Mouse (Mus musculus) right cerebral cortex, adult 18-20 months (tissue): ENCODE results near the gene 4933428G20Rik.

ENCODE experiments used
- DNase-seq: peaks from one replicate; pipeline ENCODE4 v3.0.0; 2022; ENCODE audit warnings: mixed read lengths

The 4933428G20Rik gene

DNA sequence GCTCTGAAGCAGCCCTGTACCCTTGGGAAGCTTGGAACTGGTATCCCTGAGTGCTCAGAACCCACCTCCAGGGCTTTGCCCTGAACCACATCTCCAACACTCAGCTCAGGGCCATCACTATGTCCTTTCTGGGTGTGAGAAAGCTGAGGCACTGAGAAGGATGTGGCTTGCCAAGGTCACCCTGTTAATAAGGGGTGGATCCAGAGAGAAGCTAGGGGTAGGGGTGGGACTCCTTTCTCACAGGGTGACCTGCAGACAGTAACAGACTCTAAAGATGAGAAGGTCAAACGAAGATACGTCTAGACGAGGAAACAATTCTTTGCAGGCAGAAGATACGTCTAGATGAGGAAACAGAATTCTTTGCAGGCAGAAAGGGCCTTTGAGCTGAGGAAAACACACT is 2.7 kb upstream of the 4933428G20Rik start:
- DNase-seq, result no peak

DNA sequence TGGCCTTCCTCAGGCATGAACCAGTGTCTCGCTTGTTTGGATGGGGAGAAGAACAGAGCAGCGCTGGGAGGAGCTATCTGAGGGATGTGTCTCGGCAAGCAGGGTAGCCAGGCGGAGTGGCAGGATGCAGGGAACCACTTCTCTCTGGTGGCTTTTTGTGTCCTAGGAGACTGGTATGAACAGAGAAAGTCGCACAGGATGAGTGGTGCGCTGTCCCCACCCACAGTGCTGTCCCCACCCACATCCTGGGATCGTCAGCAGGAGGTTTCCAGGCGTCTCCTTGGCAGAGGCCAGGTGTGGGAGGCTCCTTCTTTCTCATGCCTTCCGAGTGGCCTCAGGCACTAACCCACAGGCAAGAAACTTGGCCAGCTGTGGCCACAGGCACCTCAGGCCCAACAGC is 2.2 kb upstream of the 4933428G20Rik start:
- peak; percentile 72 for DNase-seq

DNA sequence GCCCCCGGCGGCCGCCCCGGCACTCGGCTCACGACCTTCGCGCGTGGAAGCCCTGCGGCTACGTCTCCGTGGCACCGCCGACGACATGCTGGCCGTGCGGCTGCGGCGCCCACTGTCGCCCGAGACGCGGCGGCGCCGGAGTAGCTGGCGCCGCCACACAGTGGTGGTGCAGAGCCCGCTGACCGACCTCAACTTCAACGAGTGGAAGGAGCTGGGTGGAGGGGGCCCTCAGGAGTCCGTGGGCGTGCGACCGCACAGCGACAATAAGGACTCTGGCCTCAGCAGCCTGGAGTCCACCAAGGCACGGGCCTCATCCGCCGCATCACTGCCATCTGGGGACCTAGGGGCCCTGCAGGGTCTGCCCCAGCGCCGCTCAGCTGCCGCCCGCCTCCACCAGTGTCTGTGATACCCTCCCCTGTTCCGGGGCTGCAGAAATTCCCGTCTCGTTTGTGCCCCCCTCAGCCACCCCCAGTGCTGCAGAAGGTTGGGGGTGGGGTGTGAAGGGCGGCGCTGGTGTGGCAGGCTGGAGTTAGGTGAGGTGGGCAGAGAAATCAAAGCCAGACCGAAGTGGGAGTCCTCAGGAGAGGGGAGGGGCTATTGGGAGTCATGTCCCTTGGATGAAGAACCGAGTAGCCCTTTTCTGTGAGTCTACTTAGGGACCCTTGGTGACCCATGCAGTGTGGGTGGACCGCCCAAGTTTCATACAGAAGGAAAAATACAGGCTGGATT is 744 bp upstream of the 4933428G20Rik start:
- DNase-seq, result no peak

DNA sequence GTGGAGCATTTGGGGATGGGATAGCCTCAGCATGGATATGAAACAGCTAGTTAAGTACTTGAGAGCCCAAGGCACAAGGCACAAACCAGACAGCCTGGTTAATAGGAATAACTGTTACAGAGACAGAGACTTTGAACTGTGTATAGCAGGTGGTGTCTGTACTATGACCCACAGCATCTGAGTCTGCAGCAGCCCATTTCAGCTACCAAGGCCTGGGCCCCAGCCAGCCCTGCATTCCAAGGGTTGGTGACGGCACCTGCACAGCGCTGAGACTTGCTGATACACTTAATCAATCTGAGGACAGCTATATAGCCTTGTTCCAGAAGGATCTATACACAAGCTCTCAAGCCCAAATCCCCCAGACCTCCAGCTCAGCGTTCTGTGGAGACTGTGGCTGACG is 2.6 kb downstream of the 4933428G20Rik start:
- DNase-seq, result no peak

DNA sequence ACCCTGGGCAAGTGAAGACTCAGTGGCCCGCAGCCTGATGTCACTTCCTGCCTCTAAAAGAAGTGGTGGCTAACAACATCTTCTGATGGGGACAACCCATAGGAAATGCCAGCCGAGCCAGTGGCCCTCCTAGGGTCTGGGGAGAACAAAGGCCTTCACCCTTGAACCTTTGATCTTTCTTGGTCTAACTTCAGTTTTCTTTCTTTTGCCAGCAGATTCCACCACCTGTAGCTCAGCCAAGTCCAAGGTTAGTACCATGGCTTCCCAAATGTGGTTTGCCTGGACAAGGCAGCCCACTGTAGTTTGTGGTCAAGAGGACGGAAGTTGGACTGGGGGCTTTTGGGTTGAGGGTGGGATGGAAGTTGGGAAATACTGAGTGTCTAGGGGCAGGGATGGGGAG is 7.3 kb downstream of the 4933428G20Rik start:
- no peak for DNase-seq

DNA sequence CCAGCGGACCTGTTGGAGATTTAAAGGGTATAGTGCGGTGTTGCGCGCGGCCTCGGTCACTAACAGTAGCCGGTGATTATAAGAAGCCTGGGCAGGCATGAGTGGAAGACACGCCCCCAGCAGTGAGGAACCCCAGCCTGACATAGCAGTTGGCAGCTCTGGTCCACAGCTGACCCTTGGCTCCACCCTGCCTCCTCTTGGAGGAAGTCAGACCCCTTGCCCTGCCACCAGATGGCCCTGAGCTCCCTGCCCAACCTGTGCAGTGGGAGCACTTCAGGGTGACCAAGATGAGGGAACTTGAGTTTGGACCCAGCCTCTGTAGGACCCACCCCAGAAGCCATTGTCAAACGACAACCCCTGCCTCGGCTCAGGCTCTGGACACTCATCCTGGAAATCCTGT is 8.5 kb downstream of the 4933428G20Rik start:
- DNase-seq, result no peak

DNA sequence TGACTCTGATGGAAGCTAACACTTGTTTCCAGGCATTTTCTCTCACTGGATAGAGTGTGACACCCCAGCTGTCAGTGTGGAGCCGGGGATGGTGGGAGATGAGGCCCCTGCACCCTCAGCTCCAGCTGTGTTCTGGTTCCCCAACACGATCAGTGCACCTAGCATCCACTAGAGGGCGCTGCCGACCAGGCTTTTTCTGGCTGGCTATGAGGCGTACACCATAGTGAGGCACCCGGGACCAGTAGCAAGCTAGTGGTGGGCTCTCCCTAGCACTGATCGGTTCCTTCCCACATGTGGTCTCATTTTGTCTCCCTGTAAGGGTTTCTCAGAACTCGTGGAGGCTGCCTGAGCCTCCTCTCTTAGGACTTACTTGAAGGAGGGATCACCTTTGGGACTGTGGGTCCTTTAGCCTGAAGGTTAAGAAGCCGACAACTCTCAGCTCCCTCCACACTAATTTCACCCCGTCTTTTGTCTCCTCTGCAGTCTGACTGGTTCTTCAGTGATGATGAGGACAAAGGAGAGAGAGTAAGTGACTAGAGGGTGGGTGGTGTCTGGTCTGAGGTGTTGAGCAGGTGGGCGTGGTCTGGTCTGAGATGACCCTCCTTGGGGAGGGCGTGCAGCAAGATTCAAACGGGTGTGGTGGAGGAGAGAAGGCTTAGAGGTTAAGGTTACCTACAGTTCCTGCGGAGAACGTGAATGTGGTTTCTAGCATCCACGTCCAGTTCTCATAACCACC is 10.4 kb downstream of the 4933428G20Rik start:
- peak; percentile 70 for DNase-seq

DNA sequence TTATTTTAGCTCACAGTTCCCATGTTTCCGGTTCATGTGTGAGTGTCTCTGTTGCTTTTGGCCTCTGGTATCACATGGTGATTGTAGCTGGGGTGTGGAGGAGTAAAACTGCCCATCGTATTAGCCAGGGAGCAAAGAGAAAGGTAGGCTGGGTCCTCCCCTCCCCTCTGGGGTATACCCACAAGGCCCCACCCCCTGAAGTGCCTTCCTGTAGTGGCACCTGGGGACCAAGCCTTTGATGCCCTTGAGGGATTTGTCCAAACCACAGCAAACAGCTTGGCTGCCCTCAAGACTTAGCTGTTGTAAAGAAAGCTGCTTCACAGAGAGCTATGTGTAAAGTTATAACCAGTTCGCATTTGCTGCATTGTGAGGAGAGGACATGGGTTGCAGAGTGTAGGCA is 12.5 kb downstream of the 4933428G20Rik start:
- no peak for DNase-seq

DNA sequence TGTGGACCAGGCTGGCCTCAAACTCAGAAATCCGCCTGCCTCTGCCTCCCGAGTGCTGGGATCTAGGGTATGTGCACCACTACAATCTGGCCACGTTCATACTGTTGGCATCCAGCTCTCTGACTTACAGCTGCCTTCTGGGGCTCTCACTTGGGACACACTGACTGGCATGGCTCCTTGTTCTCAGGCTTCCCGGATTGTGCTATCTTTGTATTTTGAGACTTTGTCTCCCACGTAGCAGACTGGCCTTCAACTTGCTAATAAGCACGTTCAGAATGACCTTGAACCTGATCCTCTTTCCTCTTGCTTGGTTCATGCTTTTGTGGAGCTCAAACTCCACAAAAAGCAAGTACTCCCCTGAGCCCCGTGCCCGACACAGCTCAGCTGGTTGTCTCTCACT is 14.5 kb downstream of the 4933428G20Rik start:
- DNase-seq, result no peak

DNA sequence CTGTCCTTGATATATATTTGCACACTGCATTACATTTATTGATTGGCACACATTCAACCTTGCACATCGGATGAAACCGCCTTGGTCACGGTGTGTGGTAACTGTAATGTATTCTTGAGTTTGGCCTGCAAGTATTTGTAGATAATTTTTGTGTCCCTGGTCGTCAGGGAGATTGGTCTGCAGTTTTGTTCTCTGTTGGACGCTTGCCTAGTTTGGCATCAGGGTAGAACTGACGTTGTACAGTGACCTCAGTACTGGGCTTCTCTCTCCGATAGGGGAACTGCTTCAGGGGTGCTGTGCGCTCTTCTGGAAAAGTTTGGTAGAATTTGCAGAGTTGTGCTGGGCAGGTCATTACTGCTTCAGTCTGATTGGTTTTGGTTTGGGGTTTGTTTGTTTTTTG is 20.3 kb downstream of the 4933428G20Rik start:
- no peak for DNase-seq

DNA sequence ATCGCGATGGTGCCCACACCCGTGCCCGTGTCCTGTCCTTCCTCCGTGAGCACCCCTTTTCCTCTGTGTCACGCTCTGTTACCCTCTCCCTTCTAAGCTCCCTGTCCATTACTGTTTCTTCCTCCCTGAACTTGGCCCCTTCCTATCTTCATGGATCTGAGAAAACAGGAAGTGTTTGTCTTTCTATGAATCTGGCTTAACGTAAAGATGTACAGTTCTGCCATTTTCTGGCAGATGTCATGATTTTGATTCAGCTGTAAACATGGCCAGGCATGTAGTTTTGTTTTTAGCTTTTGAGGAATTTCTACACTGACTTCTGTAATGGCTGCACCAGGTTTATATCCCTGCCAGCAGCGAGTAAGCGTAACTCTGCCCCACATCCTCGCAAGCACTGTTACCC is 21.1 kb downstream of the 4933428G20Rik start:
- DNase-seq, result no peak

DNA sequence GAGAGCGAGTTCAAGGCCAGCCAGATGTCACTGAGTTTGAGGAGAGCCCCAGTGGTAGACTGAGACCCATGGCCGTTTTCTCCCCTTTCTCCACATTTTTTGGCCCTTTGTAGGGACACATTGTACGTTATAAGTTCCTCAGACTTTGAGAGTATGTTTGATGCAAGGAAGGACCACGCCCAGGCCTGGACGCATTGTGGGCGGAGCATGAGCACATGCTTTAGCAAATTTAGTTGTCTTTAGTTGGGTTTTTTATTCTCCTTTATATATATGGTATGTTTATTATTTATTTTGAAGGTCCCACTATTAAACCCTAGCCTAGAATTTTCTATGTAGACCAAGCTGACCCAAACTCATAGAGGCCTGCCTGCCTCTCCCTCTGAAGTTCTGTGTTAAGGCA is 21.8 kb downstream of the 4933428G20Rik start:
- DNase-seq, result no peak

DNA sequence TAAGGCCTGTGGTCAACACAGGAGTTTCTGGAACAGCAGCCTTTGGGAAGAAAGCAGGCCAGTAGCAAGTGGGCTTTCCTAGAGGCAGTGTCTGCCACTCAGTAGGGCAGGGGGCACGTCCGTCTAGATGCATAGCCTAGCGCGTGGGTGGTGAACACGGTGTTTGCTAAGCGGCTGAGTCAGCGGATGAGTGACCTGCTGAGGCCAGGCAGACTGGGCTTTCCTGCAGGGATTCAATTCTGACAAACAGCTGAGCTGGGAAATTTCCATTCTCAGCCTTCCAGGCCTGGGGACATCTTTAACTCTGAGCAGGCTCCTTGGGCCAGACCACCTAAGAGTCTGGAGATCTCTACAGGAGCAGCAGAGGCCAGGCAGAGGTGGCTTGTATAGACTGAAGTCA is 22.7 kb downstream of the 4933428G20Rik start:
- peak; percentile 51 for DNase-seq

DNA sequence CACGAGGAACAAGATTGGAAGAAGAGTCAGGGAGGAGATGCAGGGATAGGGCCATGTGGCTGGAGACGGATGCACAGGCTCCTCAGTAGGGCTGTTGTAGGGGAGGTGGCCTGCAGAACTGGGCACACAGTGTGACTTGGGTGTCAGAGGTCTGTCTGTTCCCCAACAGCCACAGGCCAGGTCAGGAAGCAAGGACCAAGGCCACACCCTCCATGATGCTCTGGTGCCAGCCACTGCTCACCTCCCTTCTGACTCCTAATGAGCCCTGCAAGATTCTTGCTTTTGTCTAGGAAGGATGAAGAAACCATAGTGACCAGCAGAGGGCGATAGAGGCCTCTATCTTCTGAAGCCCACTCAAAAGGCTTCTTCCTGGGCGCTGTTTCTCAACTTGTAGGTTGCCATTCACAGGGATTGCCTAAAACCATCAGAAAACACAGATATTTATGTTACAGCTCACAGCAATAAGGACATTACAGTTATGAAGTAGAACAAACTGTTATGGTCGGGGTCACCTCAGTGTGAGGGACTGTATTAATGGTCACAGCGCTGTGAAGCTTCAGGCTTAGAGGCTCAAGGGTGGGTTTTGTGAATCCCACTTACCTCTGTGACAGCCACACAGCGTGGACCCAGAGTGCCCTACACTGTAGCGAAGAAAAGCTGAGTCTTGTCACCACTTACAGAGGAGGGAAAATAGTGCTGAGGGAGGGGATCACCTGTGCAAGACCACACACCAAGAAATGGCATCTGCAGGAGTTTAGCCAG is 23.6 kb downstream of the 4933428G20Rik start:
- peak; percentile 69 for DNase-seq

DNA sequence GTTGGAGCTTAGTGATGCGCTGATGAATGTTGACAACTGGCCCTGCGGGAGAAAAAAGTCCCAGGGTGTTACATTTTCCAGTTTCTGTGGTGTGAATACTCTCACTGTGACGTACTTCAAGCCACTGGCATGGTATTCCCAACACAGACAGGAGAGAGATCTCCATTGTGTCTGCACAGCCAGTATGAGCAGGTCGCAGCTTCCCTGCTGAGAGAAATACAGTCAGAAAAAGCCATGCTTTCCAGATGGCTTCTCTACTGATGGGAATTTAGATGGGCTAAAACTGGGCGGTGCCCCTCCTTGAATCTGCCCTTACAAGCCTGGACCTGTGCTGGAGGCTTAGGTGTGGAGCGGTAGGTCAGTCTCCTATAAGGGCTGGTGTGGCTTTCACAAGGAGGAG is 28.9 kb downstream of the 4933428G20Rik start:
- no peak for DNase-seq

DNA sequence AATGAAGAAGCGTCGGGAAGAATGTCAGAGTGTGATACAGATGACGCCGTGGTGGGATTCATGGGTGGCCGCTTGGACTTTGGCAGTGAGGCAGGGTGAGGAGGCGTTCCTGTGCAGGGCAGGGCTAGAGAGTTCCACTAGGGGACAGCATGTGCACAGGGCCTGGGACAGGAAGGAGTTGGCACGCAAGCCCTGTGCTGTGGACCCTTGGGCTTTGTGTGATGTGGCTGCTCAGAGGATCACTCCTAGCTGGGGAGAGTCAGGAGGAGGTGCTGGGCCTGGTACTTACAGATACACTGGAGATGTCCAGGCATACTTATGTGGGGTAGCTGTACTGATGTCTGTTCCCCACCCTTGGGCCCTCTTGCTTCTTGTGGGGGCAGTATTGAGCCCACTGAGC is 30.3 kb downstream of the 4933428G20Rik start:
- DNase-seq, result no peak

DNA sequence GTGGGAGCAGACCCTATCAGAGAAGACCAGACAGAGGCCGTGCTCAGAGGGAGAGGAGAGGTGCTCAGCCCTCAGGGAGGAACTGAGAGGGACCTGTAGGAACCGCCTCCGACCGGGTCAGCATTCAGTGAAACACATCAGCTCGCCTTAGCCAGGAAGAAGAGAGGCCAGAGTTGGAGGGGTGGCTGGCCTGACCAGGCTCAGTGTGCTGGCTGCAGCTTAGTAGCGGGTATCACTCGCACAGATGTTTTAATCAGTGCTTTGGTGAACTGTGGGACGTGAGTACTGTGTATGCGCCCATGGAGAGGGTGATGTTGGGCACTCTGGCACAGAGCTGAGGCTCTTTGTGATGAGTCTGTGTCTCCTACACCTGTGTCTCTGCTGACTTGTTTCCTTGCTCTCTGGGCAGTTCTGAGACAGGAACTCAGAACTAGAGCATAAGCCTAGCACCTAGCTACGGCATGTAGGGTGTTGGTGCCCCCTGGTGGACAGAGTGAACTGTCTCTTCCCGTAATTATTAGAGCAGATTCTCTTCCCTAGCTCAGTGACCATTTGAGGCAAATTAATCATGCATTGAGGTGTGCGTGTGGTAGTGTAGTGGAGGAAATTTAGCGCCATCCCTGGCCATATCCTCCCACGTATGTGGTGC is 31.4 kb downstream of the 4933428G20Rik start:
- peak; percentile 77 for DNase-seq

DNA sequence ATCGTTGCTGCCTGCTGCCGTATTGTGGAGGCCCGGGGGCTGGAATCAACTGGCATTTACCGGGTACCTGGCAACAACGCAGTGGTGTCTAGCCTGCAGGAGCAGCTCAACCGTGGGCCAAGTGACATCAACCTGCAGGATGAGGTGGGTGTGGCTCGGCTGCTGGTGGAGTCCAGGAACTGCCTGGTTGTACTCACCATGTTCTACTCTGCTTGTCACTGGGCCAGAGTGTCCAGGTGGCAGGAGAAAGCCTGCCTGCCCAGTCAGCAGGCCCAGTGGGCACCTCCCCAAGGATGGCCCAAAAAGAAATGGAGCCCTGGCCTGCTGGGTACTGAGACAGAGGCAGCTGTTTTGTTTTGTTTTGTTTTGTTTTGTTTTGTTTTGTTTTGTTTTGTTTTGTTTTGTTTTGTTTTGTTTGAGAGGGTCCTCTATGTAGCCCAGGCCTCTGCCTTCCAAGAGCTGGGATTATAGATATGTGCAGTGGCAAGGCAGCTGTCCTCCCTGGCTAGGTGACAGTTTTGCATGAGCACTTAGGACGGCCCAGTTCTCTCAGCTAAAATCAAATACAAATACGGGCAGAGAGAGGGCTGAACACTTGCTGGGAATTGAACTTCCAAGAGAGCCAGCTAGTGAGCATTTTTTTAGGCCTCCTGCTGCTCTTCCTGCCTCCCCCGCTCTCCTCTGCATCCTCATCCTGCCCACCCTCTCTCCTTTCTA is 33.5 kb downstream of the 4933428G20Rik start:
- DNase-seq, result peak; percentile 59

DNA sequence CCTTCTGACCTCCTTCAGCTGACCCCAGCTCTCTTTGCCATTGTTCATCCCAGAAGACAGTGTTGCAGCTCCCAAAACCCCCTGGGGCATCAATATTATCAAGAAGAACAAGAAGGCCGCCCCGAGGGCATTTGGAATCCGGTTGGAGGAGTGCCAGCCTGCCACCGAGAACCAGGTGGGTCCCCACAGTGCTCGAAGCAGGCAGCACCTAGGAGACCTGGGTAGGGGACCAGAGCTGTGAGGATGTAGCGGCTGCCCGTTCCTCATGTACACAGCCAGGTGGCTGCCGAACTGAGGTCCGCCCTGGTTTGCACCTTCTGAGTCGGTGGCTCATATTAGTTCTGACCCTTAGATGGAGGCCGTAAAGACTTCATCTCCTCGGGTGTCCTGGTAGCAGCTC is 34.2 kb downstream of the 4933428G20Rik start:
- no peak for DNase-seq

DNA sequence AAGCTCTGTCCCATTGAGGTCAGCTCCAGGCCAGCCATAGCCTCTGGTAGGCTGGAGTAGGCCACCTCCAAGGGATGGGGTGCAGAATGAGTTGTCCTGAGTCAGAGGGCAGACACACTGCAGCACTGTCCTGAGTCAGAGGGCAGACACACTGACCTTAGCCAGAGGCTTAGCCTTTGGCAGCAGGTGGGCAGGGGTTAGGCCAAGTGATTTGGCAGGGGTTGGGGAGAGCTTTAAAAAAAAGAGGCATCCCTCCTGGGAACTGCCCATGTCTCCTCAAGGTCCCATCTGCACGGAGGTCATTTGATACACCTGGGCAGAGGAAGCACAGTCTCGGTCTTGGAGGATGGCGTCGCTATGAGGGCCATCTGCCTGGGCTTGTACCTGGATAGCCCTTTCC is 36.1 kb downstream of the 4933428G20Rik start:
- DNase-seq, result no peak

DNA sequence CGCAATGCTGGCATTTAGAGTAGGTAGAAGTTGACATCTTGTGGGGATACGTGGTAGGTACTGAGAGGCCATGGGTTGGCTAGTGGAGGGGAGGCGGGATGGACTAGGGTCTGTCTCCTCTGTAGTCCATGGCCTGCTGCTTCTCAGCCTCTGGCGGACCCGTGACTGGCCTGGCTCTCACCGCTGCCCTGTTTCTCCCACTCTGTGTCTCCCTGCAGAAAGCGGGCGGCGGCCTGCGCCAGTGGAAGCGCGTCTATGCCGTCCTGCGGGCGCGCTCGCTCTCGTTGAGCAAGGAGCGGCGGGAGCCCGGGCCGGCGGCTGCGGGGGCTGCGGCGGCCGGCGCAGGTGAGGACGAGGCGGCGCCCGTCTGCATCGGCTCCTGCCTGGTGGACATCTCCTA is 37.0 kb downstream of the 4933428G20Rik start:
- no peak for DNase-seq

DNA sequence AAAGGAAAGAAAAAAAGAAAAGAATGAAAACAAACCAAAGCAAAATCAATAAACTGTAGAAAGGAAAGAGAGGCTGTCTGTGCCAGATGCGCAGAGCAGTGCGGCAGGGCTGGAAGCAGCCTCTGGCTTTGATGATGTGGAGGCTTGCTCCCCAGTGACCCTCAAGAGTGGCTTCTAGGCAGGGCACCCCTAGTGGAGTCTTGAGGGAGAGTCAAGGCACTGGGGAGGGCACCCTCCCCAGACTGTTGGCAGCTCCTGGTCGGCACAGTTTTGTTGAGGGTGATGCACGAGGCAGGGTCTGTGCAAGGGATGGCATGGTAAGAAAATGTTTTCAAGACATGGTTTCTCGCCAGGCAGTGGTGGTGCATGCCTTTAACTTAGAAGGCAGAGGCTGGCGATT is 37.6 kb downstream of the 4933428G20Rik start:
- DNase-seq, result no peak
